Mouse (Mus musculus) frontal cortex, adult 2 months (tissue): ENCODE results near the gene Glis2. TPM values are rescaled to one million over a fixed set of nuclear protein-coding genes. Genes with fewer than 3 reads are reported as not detected.
A peak's percentile ranks its signal among the peaks of the same experiment; 100 is the strongest.

Source experiments
- DNase-seq, 2 experiments: peaks; one replicate each; pipeline ENCODE4 v3.0.0; 2022; ENCODE audit warnings: low spot score in 1 of 2; ENCODE audit errors: extremely low spot score in 1 of 2
- polyA plus RNA-seq: library from polyadenylated mRNA; depleted of rRNA; stranded (reverse); fragments of >200 nt; gene quantifications from 2 replicates; pipeline ENCODE4 v1.2.3, GENCODE M21; 2012

Gene Glis2
- polyA plus RNA-seq, 1 experiment: 19.1 TPM

DNA sequence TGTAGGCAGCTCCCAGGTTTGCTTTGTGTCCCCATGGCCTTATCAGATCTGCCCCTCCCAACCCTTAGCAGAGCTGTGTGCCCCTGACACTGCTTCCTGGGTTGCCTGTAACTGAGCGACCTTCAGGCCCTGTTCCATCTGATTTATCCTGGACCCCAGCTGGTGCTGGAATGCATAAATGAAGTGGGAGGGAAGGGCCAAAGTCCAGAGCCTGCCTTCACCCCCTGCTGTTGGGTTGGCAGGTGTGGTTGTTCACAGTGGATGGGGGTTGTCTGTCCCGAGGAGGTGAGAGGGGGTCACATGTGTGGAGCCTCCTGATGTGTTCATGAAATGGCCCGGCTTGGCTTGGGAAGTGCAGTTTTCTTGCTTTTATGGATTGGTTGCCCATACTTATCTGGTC lies 7.7 kb downstream of the Glis2 start:
- no peak for DNase-seq

DNA sequence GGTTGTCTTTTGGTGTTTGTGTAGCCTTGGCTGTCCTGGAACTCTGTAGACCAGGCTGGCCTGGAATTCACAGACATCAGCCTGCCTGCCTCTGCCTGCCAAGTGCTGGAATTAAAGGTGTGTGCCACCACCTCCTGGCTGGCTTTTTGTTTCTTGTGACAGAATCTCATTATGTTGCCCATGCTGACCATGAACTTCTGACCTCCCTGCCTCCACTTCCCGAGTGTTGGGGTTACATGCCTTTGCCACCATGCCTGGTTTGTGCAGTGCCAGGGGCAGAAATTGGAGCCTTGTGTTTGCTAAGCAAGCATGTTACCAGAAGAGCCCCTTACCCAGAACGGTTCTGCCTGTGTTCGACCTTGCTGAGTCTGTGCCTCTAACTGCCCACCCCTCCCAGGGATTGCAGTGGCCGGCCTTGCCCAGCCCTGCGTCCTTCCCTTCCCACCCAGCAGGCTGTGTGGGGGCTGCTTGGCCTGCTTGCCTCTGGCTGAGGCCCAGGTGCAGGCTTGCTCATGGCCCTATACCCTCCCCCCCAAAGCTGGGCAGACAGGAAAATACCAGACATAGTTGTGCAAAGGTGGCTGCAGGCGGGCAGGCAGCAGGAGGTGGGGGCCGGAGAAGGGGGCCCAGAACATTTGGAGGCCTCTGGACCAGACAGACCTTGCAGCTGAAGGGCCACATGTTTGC lies 8.4 kb downstream of the Glis2 start:
- DNase-seq: no peak

DNA sequence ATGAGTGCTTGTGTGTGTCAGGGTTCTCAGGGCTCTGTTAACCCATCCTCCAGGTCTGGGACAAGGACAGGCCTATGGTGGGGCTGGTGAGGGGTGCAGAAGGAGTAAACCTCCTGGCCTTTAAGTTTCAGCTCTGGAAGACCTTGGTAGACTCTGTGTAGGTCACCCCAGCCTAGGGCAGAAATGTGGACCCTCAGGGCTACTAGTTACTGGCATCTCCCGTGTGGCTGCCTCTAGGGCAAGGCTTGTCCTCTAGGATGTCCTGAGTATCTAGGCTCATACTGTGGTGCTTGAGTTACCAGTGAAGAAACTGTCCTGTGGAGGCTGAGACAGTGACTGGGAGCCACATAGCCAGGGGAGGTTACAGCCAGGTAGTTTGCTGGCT lies 8.9 kb downstream of the Glis2 start:
- no peak for DNase-seq

DNA sequence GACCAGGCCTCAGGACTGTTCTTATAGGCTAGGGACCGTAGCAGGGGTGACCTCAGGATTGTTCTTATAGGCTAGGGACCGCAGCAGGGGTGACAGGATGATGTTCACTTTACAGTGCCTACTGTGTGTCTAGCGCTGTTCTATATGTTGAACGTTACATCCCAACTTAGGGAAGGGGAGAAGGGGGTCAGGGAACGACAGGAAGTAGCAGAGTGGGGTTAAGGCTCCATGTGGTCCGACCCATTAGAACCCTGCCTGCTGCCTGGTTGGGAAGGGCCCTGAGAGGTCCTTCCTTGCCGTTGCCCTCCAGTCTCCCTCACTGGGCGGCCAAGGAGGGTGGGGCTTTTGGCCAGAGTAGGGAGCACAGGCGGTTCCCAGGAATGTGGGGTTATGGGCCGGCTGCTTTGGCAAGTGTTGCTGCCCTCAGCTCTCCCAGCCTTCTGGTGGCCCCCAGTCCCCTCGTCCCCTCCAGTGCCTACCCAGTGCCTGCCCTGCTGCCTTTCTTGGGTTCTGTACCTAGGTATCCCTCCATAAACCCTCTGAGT lies 9.9 kb downstream of the Glis2 start:
- no peak for DNase-seq

DNA sequence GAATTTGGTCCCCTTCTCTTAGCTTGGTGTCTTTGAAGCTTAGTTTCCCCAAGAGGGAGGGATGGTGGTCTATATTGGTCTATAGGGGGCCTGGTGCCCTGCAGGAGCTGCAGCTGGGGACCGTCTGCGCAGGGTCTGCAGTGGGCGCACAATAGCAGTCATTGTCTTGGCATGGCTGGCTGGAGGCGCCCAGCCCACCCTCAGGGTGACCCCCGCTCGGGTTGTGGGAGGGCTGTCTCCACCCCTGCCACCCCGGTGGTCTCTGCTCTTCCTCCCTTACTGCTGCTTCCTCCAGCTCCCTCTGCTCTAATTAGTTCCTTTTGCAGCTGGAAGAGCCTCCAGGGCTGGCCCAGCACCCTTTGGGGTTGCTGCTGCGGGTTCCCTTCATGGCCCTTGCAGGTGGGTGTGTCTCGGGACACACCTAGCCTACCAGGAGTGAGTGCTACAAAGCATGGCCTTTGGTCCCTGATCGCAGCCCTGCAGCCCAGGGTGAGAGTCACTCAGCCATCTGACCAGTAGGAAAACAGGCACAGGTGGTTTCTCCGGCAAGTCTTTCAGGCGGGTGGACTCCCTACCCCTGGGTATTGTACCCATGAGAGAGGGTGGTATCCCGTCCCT lies 11.1 kb downstream of the Glis2 start:
- no peak for DNase-seq

DNA sequence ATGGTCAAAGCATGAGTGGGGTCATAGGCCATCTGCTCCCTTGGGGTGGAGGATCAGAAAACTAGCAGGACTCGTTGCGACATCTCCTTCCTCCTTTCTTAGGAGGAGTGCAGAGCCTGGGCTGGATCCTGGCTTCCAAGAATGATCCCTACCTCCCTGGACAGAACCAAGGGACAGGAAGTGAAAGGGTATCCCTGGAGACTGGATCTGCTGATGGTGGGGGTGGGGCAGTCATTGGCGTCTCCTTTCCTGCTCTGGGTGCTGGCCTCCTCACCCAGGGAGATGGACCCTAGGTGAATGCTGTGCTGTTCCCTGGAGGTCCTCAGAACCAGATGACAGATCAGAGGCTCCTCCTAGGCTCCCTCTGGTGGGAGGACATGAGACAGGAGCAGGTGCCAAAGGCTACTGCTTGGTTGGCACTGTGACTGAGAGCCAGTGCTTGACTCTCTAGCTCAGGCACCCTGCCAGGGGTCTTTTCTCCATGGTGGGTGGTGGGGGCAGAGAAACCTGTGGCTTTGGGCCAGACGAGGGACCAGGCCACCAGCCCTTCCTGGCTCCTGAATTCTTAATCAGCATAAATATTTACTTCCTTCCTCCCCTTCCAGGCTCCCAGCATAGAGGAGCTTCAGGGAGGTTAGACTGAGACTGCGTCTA lies 12.0 kb downstream of the Glis2 start:
- DNase-seq: peak in 1 of 2 experiments; percentile 53

DNA sequence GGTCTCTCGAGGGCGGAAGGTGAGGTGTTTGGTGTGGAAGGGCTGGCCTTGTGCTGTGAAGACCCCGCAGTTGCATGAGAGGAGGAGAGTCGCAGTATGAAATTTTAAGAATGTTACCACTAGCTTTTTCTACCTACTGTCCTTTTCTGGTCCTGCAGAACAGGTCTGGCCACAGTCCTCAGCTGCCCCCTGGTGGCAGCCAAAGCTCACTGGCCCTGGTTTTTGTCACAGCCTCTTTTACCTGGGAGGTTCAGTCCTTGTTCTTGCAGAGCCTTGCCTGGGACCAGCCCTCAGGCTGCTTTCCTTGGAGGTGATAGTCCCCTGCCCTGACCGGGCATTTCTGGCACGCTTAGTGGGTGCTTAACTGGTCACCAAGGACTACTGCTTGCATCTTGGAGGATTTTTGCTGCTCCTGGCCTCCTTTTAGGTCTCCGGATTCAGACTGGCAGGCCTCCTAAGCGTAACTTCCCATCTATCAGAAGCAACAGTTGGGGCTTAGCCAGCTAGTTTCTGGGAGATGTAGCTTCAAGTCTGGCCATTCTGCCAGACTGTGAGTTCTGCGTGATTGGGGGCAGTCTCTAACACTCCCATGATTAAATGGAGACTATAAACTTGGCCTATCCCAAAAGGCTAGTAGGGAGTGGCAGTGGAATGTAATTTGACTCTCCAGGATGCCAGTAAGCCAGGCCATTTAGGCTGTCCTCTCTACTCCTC lies 13.5 kb downstream of the Glis2 start:
- DNase-seq: peak; percentile 66 to 88

DNA sequence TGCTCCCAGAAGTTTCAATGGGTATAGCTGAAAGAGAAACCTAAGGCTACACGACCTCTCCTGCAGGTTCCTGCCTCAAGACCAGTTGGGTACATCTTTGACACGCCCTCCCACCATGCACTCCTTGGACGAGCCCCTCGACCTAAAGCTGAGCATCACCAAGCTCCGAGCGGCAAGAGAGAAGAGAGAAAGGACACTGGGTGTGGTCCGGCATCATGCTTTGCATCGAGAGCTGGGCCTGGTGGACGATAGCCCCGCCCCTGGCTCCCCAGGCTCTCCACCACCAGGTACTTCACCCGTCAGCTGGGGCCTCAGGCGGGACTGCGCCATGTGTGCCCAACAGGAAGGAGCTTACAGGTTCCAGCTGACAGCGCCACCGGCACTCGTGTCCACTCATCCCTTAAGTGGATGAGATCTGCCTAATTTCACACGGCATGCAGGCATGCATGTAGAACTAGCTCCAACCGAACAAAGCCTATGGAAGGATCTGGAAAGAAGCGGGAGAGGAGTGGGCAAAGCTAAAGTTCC lies 14.1 kb downstream of the Glis2 start:
- DNase-seq: no peak

DNA sequence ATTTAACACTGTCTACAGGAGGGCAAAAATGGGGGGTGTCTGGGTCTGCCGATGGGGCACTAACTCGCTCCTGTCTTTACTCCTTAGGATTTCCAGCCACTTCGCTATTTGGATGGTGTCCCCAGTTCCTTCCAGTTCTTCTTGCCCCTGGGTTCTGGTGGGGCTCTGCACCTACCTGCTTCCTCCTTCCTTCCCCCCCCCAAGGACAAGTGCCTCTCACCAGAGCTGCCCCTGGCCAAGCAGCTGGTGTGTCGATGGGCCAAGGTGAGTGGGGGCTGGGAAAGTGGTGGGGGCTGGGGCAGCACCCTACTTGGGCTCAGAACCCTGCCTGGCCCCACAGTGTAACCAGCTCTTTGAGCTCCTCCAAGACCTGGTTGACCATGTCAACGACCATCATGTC lies 16.7 kb downstream of the Glis2 start:
- DNase-seq: no peak

DNA sequence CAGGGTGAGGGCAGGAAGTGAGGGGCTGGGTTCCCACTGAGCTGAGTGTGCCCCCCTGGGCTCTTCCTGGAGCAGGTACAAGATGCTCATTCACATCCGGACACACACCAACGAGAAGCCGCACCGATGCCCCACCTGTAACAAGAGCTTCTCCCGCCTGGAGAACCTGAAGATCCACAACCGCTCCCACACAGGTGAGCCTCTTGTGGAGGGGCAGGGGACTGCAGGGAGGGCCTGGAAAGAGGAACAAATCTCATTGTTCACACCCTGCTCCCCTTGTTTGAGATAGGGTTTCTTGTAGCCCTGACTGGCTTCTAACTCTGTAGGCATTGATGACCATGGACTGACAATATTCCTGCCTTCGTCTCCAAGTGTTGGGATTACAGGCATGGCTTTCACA lies 17.2 kb downstream of the Glis2 start:
- no peak for DNase-seq

DNA sequence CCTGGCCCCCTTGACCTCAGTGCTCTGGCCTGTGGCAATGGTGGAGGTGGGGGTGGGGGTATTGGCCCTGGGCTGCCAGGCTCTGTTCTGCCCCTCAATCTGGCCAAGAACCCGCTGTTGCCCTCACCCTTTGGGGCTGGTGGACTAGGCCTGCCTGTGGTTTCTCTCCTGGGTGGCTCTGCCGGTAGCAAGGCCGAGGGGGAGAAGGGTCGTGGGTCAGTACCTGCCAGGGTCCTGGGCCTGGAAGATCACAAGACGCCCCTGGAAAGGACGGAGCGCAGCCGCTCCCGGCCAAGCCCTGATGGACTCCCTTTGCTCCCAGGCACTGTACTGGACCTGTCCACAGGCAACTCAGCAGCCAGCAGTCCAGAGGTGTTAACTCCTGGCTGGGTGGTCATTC lies 19.2 kb downstream of the Glis2 start:
- DNase-seq: no peak

DNA sequence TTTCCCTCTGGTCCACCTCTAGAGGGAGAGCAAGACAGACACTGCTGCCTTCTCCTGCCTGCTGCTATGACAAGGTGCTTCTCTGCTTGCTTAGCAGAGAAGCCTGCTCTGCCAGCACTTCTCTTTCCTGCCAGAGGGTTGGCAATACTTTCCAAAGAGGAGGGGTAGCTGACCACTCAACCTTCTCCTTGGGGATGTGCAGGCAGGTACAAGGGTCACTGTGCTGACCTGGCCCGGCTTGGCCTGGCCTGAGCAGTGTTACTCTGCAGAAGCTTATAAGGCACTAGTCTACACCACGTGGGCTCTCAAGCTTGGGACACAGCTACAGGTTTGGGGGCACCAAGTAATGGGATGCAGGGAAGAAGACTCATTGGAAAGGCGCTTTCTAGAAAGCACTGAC lies 20.1 kb downstream of the Glis2 start:
- DNase-seq: no peak

DNA sequence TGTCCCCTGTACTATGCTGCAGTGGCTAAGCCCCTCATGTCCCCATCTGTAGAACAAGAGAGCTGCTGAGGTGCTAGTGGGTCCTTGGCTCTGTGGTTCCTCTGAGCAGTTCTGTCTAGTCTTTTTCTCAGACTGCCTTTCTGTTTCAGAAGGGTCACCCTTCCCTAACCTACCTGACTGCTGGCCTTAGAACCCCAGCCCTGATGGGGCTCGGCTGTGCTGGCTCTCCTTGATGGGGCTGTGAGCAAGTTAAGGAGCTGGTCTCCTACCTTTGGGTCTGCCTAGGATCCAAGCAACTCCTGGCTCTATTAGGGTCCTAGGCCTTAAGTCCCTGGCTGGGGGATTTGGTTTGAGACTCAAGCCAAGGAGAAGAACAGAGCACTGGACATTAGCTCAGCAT lies 20.8 kb downstream of the Glis2 start:
- no peak for DNase-seq

DNA sequence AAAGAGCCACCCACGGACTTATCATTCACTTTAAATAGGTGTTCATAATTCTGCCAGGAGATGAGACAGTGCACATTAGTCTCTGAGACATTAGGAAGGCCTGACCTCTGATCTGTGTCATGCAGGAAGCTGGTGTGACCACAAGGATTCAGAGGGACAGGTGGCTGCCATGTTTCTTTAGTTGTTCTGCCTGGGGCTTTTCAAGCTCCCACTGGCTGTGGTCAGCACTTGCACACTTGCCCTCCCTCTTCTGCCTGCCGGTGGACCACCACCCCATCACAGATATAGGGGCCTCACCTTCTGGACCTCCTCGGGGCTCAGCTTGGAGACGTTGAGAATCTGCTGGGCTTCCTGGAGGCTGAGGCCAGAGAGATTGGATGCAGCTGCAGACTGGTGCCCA lies 22.3 kb downstream of the Glis2 start:
- no peak for DNase-seq

DNA sequence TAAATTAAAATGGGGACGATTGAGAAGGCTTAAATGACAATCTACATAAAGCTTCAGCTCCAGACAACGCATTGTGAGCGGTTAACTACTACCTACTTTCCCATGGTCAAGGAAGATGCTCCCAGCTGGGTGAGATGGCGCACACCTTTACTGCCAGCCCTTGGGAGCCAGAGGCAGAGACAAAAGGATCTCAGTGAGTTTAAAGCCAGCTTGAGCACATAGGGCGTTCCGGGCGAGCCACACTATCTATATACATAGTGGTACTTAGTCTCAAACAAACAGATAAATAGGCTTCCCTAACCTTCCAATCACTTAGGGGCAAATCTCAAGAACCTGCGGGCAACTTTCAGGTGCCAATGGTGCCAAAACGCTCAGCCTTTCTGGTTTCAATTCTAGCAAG lies 29.6 kb downstream of the Glis2 start:
- DNase-seq: no peak

DNA sequence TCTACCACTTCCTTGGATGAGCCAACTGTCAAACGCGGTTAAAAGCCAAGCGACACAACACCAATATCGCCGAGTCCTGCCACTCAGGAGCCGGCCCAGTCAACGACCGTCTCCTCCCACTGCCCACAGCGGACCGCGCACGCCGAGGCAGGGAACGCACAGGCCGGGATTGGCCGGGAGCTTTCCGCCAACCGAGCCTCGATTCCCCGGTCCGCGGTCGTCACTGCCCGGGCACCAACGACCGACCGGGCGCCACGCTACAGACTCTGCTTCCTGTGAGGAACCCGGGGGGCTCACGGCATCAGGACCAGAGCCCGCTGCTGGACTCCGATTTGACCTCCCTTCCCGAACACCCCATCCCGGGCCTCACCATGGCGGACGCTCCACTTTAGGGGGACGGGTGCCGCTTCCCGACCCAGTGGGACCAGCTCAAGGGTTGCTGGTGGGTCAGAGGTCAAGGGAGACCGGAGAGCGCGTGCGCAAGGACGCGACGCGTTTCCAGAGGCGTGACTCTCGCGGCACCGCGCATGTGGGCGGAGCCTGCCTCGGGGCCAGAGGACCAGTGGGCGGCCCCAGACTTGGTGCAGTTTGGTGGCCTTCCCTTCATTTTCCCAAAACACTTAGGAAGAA lies 30.1 kb downstream of the Glis2 start, which contains the start of gene Pam16:
Pam16 (minus strand) TSS at position 508 of the 630 bp plus-strand sequence.
- peak; percentile 87 to 94 for DNase-seq

DNA sequence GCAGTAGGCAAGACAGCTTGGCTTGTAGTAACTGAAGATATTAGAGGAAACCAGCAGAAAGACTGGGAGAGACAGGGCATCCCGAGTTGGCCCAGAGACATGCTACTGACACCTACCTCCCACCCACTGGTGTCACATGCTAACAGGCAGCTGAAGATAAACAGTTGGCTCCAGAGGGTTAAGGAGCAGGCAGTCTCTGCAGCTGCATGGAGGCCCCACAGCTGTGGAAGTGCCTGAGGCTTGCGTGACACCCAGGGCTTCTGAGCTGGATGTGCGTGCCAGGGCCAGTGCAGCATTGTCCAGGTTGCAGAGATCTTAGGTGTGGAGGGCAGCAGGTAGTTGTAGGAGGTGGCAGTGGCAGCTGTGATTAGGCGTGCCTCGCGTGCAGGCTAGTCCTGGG lies 32.6 kb downstream of the Glis2 start:
- no peak for DNase-seq

DNA sequence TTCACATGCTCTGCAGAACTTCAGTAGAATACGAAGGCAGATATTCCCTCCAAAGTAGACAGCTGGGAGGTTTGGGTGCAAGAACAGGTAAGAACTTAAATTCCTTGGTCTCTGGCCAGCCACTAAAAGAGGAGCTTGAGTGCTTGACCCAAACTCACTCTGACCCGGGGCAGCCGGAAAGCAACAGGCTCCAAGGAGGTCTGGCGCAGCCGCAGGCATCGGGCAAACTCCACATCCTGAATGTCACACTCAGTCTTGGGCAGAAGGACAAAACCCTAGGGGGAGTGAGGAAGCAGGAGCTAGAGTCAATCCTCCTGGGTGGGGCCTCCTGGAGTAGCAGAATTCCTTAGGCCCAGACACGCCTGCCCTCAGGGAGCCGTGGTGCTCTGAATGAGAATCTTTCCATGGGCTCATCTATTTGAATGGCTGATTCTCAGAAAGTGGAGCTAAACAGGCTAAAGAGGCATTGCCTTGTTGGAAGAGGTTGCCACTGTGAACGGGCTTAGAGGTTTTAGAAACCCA lies 34.4 kb downstream of the Glis2 start:
- no peak for DNase-seq

DNA sequence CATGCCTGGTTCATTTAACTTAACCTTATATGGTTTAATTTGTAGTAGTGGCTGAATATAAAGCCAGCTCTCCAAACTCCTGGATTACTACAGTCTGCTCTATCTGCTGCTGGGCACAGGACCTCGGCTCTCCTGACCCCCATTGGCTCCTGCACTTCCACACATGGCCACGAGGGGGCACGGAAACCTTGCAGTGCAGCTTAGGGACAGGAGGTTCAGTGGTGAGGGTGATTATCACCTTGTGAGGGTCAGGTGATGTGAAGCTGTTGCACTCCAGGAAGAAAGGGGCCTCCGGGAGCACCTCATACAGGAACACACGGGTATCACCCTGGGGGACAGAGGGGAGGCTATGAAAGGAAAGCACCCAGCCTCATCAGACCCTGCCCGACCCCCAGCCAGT lies 35.4 kb downstream of the Glis2 start:
- DNase-seq: peak in 1 of 2 experiments; percentile 89

DNA sequence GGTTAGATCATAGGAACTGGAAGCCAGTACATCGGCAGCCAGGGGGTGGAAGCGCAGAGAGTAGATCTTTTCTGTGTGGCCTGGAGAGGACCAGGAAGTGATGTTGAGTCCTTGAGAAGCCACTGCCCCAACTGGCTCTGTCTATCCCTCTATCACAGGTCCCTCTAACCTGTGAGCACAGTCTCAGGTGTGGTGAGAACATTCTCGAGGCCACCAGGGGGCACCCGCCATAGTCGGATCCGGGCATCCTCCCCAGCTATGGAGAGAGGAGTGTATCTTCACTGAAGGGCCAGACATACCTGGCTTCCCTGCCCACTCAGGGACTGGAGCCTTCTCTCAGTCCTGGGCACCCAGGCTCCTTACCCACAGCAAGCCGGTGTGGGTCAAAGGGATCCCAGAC lies 37.5 kb downstream of the Glis2 start:
- no peak for DNase-seq
